Mouse (Mus musculus): Measurements from ENCODE around the gene Camk2d.

The Camk2d gene

DNA sequence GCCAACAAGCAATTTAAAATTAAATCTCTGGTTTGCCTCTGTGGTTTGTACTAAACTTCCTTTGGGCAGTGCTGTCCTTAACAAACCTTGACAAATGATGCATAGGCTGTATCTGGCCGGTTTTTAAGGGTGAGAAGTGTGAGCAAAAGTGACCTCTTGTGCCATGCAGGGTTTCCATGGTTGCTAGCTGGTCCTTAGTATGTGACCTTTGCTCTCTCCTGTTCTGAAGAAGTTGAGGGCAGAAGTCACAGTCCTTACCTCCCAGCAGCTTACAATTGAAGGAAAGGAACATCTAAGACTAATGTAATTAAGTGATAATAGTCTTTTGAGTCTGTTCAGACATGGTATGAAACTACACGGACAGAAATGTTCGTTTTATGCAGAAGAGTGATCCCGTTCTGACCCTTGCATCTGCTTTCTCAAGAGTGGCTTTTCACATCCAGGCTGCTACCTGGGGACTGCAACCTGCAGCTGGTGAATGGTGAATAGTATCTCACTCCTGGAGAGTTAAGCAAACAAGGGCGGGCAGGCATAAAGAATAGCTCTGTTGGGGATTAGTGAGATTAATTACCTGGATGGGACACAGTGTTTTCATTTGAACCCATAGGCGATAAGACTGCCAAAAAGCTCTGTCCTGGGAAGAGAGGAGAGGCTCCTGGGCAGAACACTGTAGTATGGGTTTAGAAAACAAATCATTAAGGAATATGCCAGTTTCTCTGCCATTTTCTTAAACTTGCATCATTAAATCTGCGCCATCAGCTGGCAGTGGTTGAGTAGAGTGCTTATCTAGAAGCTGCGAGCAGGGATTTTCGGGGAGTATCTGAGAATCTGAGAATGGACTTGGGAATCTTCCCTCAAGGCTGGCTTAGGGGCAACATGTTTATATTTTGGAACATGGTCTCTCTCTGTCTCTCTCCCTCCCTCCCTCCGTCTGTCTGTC lies 47.2 kb downstream of the Camk2d start:
- in situ Hi-C loops (cut with MboI; ENCODE audit: unreplicated experiment in 2 of 2): no loop called here

- in situ Hi-C loops (cut with MboI; ENCODE audit: unreplicated experiment in 2 of 2): loop anchor here in 1 of 2 experiments (5.0 kb wide), 1 partner anchor 33 kb away; no protein-coding TSS in a partner anchor
Observed at GRCm38 (mm10) chr3:126650332-126650731, 54.2 kb downstream of the Camk2d start.

GRCm38 (mm10) chr3:126650747-126651146 lies 54.6 kb downstream of the Camk2d start:
- in situ Hi-C loops (cut with MboI; ENCODE audit: unreplicated experiment in 2 of 2): loop anchor here in 1 of 2 experiments (5.0 kb wide), 1 partner anchor 33 kb away; no protein-coding TSS in a partner anchor

GRCm38 (mm10) chr3:126652361-126652760 lies 56.3 kb downstream of the Camk2d start:
- in situ Hi-C loops (cut with MboI; ENCODE audit: unreplicated experiment in 2 of 2): loop anchor here in 1 of 2 experiments (5.0 kb wide), 1 partner anchor 35 kb away; no protein-coding TSS in a partner anchor

- in situ Hi-C loops (cut with MboI; ENCODE audit: unreplicated experiment in 2 of 2): loop anchor here in 1 of 2 experiments (5.0 kb wide), 1 partner anchor 36 kb away; no protein-coding TSS in a partner anchor
Observed at GRCm38 (mm10) chr3:126653118-126653517, 57.0 kb downstream of the Camk2d start.

DNA sequence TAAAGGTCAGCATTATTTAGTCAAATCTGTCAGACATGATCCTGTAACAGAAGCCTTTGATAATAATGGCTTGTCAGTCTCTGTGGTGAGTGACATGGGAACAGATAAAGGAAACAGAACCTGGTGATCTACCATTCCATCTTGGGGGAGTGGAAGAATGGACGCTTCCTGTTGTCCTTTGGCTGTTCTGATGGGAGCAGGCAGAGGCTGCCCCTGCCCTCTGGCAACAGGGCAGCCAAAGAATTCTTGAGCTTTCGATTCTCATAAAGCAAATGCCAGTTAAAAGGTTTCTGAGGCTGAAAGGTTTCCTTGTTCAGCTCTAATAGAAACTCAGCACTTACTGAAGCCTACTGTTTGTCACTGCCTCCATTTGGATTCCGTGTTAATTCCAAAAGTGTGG lies 60.1 kb downstream of the Camk2d start:
- in situ Hi-C loops (cut with MboI; ENCODE audit: unreplicated experiment in 2 of 2): no loop called here

DNA sequence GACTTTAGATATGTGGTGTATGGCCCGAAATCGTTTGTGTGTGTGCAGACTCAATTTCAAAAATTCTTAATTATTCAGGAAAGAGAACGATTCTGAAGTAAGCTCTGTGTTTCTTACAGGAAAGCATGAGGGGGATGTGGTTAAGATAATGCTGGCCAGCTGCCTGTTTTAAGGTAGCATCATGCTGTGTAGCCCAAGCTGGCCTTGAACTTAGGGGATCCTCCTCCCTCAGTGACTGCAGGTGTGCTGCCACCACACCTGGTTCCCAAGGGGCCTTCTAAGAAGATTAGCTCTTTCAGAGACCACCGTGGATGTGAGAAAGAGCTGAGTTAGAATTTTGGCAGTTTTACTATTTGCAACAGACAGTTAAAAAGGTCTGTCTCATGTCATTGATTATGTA lies 61.8 kb downstream of the Camk2d start:
- in situ Hi-C loops (cut with MboI; ENCODE audit: unreplicated experiment in 2 of 2): no loop called here

- in situ Hi-C loops (cut with MboI; ENCODE audit: unreplicated experiment in 2 of 2): no loop called here
Observed at GRCm38 (mm10) chr3:126658791-126659190, 62.7 kb downstream of the Camk2d start.

DNA sequence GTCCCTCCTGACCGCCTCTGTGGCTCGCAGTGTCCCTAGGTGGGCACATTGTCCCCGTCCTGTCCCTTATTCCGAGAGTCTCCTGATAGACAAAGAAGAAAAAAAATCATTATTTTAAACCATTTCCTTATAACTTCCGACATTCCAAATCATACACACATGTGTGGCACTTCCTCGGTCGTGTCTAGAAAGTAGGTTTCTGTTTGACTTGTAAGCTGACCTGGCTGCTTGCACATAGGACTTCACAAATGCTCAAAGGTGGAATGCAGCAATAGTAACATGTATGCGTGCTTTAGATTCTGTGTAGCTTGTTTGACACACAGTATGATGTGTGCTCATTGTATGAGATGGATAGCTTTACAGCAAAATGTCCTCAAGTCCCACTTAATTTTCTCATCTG lies 63.1 kb downstream of the Camk2d start:
- in situ Hi-C loops (cut with MboI; ENCODE audit: unreplicated experiment in 2 of 2): no loop called here

DNA sequence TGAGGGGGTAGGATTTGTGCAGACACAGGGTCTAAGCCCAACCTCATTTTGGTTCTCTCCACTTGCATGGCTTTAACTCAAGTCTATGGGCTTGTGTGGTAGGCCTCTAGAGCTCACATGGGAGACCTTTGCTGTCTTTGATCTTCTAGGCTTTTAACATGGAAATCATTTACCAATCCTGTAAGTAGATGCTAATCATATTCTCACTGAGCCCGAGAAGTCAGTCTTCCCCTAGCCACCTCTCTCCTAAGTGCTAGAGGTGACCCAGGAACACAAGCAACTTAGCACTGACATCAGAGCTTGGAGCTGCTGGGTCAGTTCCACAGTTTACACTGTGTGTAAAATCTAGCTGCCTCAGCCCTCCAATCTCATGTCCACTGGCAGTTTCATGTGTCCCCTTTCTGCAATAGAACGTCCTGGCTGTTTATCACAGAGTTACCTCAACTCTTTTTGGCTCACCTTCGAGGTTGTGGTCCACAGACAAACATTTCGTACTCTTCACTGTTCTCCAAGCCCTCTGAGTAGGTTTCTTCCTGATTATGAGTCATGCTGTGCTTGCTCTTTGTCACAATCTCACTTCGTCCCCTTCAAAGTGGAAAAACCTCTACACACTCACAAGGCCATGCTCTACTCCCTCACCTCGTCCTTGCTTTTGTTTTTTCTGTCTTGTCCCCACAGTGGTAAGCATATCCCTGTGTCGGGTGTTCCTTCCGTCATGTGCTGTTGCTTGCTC lies 63.9 kb downstream of the Camk2d start:
- in situ Hi-C loops (cut with MboI; ENCODE audit: unreplicated experiment in 2 of 2): no loop called here

DNA sequence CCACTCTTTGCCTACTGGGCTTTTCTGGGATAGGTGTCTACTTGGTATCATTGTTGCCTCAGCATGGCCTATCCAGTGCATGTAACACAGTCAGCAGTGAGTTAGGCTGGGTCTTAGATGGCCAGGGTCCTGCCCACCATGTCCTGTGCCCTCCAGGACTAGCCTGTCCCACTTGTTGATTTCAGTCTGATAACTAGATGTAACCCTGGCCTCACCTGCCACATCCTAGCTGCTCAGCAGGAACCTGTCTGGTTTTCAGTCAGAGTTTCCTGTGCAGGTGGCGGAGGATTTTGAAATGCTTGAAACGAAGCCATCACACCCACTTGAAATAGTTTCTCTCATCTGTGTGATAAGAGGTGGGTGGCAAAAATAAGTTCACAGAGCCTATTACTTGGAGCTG lies 64.5 kb downstream of the Camk2d start:
- in situ Hi-C loops (cut with MboI; ENCODE audit: unreplicated experiment in 2 of 2): no loop called here

GRCm38 (mm10) chr3:126660986-126661385 lies 64.9 kb downstream of the Camk2d start:
- in situ Hi-C loops (cut with MboI; ENCODE audit: unreplicated experiment in 2 of 2): no loop called here

- in situ Hi-C loops (cut with MboI; ENCODE audit: unreplicated experiment in 2 of 2): no loop called here
Observed at GRCm38 (mm10) chr3:126661920-126662319, 65.8 kb downstream of the Camk2d start.

- in situ Hi-C loops (cut with MboI; ENCODE audit: unreplicated experiment in 2 of 2): no loop called here
Observed at GRCm38 (mm10) chr3:126663436-126663835, 67.3 kb downstream of the Camk2d start.

- in situ Hi-C loops (cut with MboI; ENCODE audit: unreplicated experiment in 2 of 2): no loop called here
Observed at GRCm38 (mm10) chr3:126665866-126666265, 69.8 kb downstream of the Camk2d start.

DNA sequence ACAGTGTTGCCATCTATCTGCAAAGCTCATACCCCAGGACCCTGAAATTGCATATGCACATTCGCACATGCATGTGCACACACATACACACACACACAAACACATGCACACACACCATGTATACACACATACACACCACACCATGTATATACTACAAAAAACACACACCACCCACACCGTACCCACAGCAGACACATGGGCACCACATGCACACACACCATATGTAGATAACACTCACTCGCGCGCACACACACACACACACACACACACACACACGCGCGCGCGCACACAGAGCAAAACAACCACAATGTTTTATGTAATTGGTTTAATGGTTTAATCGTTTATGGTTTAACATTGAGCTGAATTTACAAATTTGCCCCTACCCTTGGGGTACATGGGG lies 70.9 kb downstream of the Camk2d start:
- in situ Hi-C loops (cut with MboI; ENCODE audit: unreplicated experiment in 2 of 2): no loop called here

DNA sequence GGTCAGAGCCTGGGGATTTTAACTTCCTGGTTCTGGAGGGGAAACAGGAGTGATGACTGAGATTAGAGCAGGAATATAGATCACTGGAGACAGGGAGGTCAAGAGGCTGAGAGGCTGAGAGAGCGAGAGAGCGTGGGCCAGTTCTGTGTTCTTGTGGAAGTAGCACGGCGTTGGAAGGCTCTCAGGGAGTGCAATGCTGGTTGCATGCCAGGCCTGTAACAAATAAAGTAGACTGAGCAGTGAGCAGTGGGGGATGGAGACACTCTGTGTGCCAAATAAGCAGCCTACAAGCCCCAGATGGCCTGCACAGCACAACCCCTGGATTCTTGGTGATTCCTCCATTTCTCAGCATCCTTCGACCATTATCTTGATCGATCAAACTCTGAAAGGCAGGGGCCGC lies 71.3 kb downstream of the Camk2d start:
- in situ Hi-C loops (cut with MboI; ENCODE audit: unreplicated experiment in 2 of 2): no loop called here

DNA sequence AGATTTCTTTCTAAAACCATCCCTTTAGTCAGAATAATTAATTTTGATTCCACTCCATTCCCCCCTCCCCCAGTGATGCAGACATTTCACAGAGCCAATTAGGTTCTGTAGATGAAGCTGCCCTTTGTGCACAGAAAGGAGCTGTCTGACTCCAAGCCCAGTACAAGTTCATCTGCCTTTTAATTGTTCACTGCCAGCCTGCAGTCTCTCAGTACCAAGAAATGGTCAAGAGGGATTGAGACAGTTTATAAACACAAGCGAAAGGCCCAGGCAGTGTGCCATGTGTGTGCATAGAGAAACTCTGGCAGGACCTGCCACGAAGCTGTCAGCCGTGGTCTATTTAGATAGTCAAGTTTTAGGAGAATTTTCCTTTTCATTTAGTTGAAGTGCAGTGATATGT lies 72.0 kb downstream of the Camk2d start:
- in situ Hi-C loops (cut with MboI; ENCODE audit: unreplicated experiment in 2 of 2): no loop called here

- in situ Hi-C loops (cut with MboI; ENCODE audit: unreplicated experiment in 2 of 2): no loop called here
Observed at GRCm38 (mm10) chr3:126668692-126669091, 72.6 kb downstream of the Camk2d start.

- in situ Hi-C loops (cut with MboI; ENCODE audit: unreplicated experiment in 2 of 2): no loop called here
Observed at GRCm38 (mm10) chr3:126670413-126670812, 74.3 kb downstream of the Camk2d start.

- in situ Hi-C loops (cut with MboI; ENCODE audit: unreplicated experiment in 2 of 2): no loop called here
Observed at GRCm38 (mm10) chr3:126671292-126671691, 75.2 kb downstream of the Camk2d start.

Measured in v-Abl transformed pro-B cells (cell line).